In the genomic region with DNA sequence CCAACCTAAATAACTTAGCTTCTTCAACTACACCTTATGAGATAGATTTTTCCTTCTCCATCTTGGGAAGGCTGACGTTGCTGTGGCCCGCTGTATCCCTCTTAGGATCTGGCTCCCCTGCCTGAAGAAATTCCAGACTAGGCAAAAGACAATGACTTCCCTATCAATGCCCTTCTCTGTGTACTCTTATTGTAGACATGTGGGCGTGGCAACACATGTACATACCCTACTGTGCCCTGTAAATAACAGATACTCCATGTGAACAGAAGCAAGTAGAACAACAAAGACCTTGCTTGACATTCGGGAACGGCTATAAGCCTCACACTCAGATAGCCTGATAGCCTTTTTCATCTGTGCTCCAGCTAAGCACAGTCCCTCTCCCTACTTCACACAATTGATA, we compare ENCODE assay signal across 33 mouse cellular contexts.
"Had no signal": no experiment of that assay in that cellular context is flagged by ENCODE, and none has a peak within 500 bp of the region (broad histone marks: within the 10 kb centered on the region; RNA-seq: fewer than 3 reads in every experiment).

No protein-coding gene starts in this region.

- H3K9ac ChIP-seq: heart, embryonic 12.5 days; heart, embryonic 13.5 days; heart, embryonic 15.5 days; hindbrain, embryonic 12.5 days; hindbrain, embryonic 13.5 days; hindbrain, embryonic 14.5 days; hindbrain, embryonic 15.5 days; intestine, embryonic 15.5 days; kidney, embryonic 15.5 days had no signal

- H3K4me2 ChIP-seq: heart, embryonic 11.5 days; heart, embryonic 12.5 days; heart, embryonic 13.5 days; heart, embryonic 15.5 days; hindbrain, embryonic 12.5 days; hindbrain, embryonic 13.5 days; hindbrain, embryonic 14.5 days; hindbrain, embryonic 15.5 days; intestine, embryonic 15.5 days; kidney, embryonic 15.5 days had no signal

- H3K4me3 ChIP-seq: heart, embryonic 10.5 days; heart, embryonic 12.5 days; heart, embryonic 13.5 days; heart, embryonic 15.5 days; hindbrain, embryonic 10.5 days; hindbrain, embryonic 12.5 days; hindbrain, embryonic 13.5 days; hindbrain, embryonic 15.5 days; intestine, embryonic 15.5 days; kidney, embryonic 15.5 days; layer of hippocampus, adult 2 months had no signal

- ATAC-seq: hindbrain, embryonic 16.5 days; hindbrain, postnatal 0 days; intestine, embryonic 15.5 days; intestine, embryonic 16.5 days; intestine, postnatal 0 days had no signal

- H3K27ac ChIP-seq: heart, embryonic 10.5 days; heart, embryonic 13.5 days; heart, embryonic 15.5 days; hindbrain, embryonic 10.5 days; hindbrain, embryonic 12.5 days; hindbrain, embryonic 13.5 days; hindbrain, embryonic 14.5 days; hindbrain, embryonic 15.5 days; hindbrain, postnatal 0 days; intestine, embryonic 15.5 days; kidney, embryonic 15.5 days; kidney, postnatal 0 days; layer of hippocampus, adult 2 months had no signal

- DNase-seq: heart, postnatal 10 days; heart, postnatal 14 days; heart, postnatal 36 days; heart, postnatal 4 days; kidney, adult 11 months; kidney, adult 18-20 months; kidney, adult 2 months; kidney, adult 8-10 months; kidney, adult 9 months; kidney, postnatal 10 days; kidney, postnatal 14 days; kidney, postnatal 36 days; kidney, postnatal 4 days; layer of hippocampus, adult 9-11 months; layer of hippocampus, postnatal 36 days had no signal

- H3K4me1 ChIP-seq: hindbrain, embryonic 13.5 days; hindbrain, embryonic 15.5 days; intestine, embryonic 15.5 days had no signal

- H3K9me3 ChIP-seq: heart, embryonic 10.5 days; heart, embryonic 12.5 days; heart, embryonic 13.5 days; heart, embryonic 15.5 days; hindbrain, embryonic 10.5 days; hindbrain, embryonic 12.5 days; hindbrain, embryonic 13.5 days; hindbrain, embryonic 15.5 days; intestine, embryonic 15.5 days; kidney, embryonic 15.5 days had no signal

- H3K36me3 ChIP-seq: heart, embryonic 10.5 days; heart, embryonic 12.5 days; heart, embryonic 15.5 days; hindbrain, embryonic 10.5 days; hindbrain, embryonic 12.5 days; hindbrain, embryonic 13.5 days; hindbrain, embryonic 15.5 days; intestine, embryonic 15.5 days had no signal

- H3K27me3 ChIP-seq: heart, embryonic 12.5 days; heart, embryonic 13.5 days; heart, embryonic 15.5 days; hindbrain, embryonic 12.5 days; hindbrain, embryonic 13.5 days; hindbrain, embryonic 15.5 days; intestine, embryonic 15.5 days; kidney, embryonic 15.5 days had no signal
